Mouse (Mus musculus) megakaryocyte, embryonic 14.5 days (primary cell): Measurements from ENCODE around the gene Gm13697.

Experiments used
- FLI1 ChIP-seq: IDR thresholded peaks from 2 replicates; pipeline ENCODE4 v1.6.1; 2012; ENCODE audit warnings: low read length, inconsistent platforms, mixed read lengths
- GATA1 ChIP-seq: IDR thresholded peaks from 3 replicates; pipeline ENCODE4 v1.6.1; 2012; ENCODE audit warnings: mixed read lengths, low read length, inconsistent platforms, borderline replicate concordance

- TF ChIP-seq GATA1, result no peak
- no peak for TF ChIP-seq FLI1
Observed at GRCm38 (mm10) chr2:84014572-84014971, 30.0 kb downstream of the Gm13697 start.
